Mouse (Mus musculus) cortical plate, adult 2 months (tissue): Measurements from ENCODE around the gene Mrm3.

Experiments used
- CTCF ChIP-seq: fragments of 200-500 bp; IDR thresholded peaks from 2 replicates; pipeline ENCODE4 v1.5.1; 2011; ENCODE audit warnings: mild to moderate bottlenecking, control low read depth, low read length; ENCODE audit not compliant: insufficient read depth; ENCODE audit errors: extremely low read depth
- POLR2A ChIP-seq: fragments of 200-500 bp; IDR thresholded peaks from 2 replicates; pipeline ENCODE4 v1.6.1; 2011; ENCODE audit warnings: mild to moderate bottlenecking, low read length, control low read depth; ENCODE audit not compliant: insufficient read depth; ENCODE audit errors: extremely low read depth

- no peak for TF ChIP-seq CTCF
- no peak for TF ChIP-seq POLR2A
Measured at GRCm38 (mm10) chr11:76253918-76254264, 10.4 kb downstream of the Mrm3 start.
